Mouse (Mus musculus): ENCODE data around the gene Wnt2. TPM values are rescaled to one million over a fixed set of nuclear protein-coding genes. Genes with fewer than 3 reads are reported as not detected.

Wnt2 gene
- polyA plus RNA-seq, 1 experiment from 2014 or later, result 0.73 TPM

DNA sequence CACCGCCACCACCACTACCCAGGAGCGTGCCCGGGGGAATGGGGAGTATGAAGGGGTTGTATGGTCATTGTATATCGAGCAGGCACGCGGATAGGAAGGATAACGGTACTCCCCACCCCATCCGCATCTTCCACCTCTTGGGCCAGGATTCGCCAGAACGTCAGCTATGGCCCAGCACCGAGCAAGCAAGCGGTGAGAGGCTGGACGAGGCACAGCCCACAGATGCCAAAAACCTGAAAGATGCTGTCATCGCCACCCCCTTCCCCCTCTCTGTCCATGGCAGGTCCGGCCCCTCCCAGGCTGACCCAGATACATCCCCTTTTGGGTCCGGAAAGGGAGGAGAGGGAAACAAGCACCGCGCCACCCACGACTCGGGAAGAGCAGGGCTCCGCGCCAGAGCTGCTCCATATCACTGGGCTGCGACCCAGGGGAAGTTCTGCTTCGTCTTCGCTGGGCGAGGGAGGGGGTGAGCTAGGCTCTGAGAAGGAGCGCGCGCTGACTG lies 1.2 kb upstream of the Wnt2 start:
- H3K27ac ChIP-seq (ENCODE audit: low read depth, low read length), result no peak overlapping the region
- under 1% methylated on average over 29 of the region's 29 CpGs for WGBS
- ATAC-seq (ENCODE audit: low FRiP score, low TSS enrichment), result peak; percentile 70
- H3K9me3 ChIP-seq (ENCODE audit: control insufficient read depth, low read length), result no peaks in the 10 kb centered on the region
- peaks cover 28% of the 10 kb centered on the region for H3K27me3 ChIP-seq (ENCODE audit: control insufficient read depth, insufficient read depth, low read length)
- no peaks in the 10 kb centered on the region for H3K36me3 ChIP-seq (ENCODE audit: control insufficient read depth, insufficient read depth, low read length)
- peak overlapping the region; percentile 44 for H3K4me3 ChIP-seq (ENCODE audit: low read length)
- peak overlapping the region; percentile 85 for H3K4me2 ChIP-seq (replicated peaks; ENCODE audit: low read depth, low read length)
- H3K4me1 ChIP-seq (ENCODE audit: control insufficient read depth, insufficient read depth, low read length), result peaks cover 5% of the 10 kb centered on the region; the same call in 1 of the 2 replicates
- H3K9ac ChIP-seq (ENCODE audit: low read depth, low read length), result peak overlapping the region; percentile 37; the same call in 1 of the 2 replicates

DNA sequence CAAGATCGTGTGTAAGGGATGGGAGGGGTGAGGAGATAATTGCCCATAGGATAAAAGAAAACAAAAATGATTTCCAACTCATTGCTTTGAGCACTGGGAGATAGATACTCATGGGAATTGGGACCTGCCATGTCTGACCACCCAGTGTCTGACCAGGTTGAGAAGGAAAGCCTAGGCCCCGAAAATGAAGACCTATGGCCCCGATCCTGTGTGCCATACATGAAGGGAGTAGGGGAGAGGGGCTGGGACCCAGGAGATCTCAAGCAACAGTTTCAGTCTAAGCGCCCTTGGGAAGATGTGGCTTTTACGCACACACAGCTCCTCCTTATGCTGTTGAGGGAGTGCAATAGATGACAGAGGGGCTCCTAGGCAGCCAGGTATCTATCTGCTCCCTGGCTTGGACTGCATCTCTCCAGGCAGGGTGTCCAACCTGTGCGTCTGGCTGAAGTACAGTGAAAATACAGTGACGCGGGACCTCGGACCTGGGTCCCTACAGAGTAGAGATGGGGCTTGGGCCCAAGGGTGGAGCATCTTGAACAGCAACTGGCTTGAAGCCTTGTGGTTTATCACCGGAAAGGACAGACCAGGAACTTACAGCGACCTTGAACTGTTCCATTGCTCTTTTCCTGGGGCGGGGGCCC lies 603 bp upstream of the Wnt2 start:
- Histone ChIP-seq H3K27me3 (ENCODE audit: control insufficient read depth, insufficient read depth, low read length) (peaks cover 28% of the 10 kb centered on the region), H3K4me1 (ENCODE audit: control insufficient read depth, insufficient read depth, low read length) (peaks cover 5% of the 10 kb centered on the region; the same call in 1 of the 2 replicates), H3K9ac (ENCODE audit: low read depth, low read length) (no peak overlapping the region), H3K9me3 (ENCODE audit: control insufficient read depth, low read length) (no peaks in the 10 kb centered on the region), H3K36me3 (ENCODE audit: control insufficient read depth, insufficient read depth, low read length) (no peaks in the 10 kb centered on the region), H3K4me3 (ENCODE audit: low read length) (peak overlapping the region; percentile 44), H3K4me2 (replicated peaks; ENCODE audit: low read depth, low read length) (peak overlapping the region; percentile 85), H3K27ac (ENCODE audit: low read depth, low read length) (no peak overlapping the region)
- peak; percentile 20; the same call in 1 of the 2 replicates for ATAC-seq (ENCODE audit: low FRiP score, low TSS enrichment)
- WGBS, result 7% methylated on average over 12 of the region's 12 CpGs

DNA sequence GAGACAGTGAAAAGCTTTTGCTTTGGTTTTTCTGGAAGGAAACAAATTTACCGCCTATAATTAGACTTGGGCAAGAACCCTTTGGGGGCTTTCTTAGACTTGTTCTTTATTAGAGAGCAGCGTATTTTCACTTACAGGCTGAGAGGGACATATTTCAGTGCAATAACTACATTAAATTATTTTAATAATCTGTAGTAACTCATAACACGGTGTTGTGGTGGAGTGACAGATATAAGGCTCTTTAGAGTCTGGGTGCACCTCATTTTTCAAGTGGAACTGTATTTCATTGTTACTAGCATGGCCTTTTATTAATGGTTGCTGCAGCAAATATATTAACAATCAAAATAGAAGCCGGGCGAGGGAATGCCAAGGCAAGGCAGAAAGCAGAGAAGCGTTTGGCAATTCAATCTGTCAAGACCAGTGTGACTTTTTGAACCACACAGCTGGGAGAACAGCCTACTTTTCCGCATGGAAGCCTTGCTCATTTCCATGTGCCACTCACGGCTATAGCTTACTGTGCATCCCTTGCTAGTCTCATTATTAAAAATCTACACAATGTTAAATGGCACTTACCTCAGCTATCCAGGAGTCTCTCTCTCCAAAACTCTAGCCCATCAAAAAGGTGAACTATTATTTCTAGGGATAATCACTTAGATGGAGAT lies 6.1 kb downstream of the Wnt2 start:
- Histone ChIP-seq H3K27ac (ENCODE audit: low read depth, low read length) (no peak overlapping the region), H3K36me3 (ENCODE audit: control insufficient read depth, insufficient read depth, low read length) (no peaks in the 10 kb centered on the region), H3K27me3 (ENCODE audit: control insufficient read depth, insufficient read depth, low read length) (peaks cover 6% of the 10 kb centered on the region), H3K9me3 (ENCODE audit: control insufficient read depth, low read length) (no peaks in the 10 kb centered on the region), H3K4me3 (ENCODE audit: low read length) (no peak overlapping the region), H3K4me2 (replicated peaks; ENCODE audit: low read depth, low read length) (no peak overlapping the region), H3K9ac (ENCODE audit: low read depth, low read length) (no peak overlapping the region), H3K4me1 (ENCODE audit: control insufficient read depth, insufficient read depth, low read length) (no peaks in the 10 kb centered on the region)
- ATAC-seq (ENCODE audit: low FRiP score, low TSS enrichment), result no peak
- 55% methylated on average over 8 of the region's 8 CpGs for WGBS

DNA sequence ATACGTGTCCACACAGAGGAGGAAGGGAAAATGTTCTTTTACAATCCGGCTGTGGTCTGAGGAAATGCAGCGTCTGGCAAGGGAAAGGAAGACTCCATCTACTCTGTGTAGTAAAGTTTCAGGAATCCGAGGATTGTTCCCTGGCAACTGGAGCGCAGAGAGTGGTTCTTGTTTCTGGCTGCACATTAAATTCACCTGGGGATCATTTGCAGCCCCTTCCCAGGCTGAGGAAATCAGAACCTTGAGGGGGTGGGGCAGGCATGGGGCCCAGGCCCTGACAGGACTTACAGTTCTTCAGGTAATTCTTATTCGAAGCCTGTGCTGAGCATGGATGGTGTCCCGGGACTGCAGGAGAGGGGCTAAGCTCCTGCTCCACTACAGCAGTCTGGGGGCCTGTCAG lies 17.0 kb downstream of the Wnt2 start:
- no peaks in the 10 kb centered on the region for H3K9me3 ChIP-seq (ENCODE audit: control insufficient read depth, low read length)
- H3K4me2 ChIP-seq (replicated peaks; ENCODE audit: low read depth, low read length), result no peak overlapping the region
- H3K4me1 ChIP-seq (ENCODE audit: control insufficient read depth, insufficient read depth, low read length), result no peaks in the 10 kb centered on the region
- no peaks in the 10 kb centered on the region for H3K36me3 ChIP-seq (ENCODE audit: control insufficient read depth, insufficient read depth, low read length)
- no peak overlapping the region for H3K4me3 ChIP-seq (ENCODE audit: low read length)
- H3K9ac ChIP-seq (ENCODE audit: low read depth, low read length), result no peak overlapping the region
- H3K27ac ChIP-seq (ENCODE audit: low read depth, low read length), result no peak overlapping the region
- WGBS, result 55% methylated on average over 7 of the region's 7 CpGs
- ATAC-seq (ENCODE audit: low FRiP score, low TSS enrichment), result no peak
- no peaks in the 10 kb centered on the region for H3K27me3 ChIP-seq (ENCODE audit: control insufficient read depth, insufficient read depth, low read length)

DNA sequence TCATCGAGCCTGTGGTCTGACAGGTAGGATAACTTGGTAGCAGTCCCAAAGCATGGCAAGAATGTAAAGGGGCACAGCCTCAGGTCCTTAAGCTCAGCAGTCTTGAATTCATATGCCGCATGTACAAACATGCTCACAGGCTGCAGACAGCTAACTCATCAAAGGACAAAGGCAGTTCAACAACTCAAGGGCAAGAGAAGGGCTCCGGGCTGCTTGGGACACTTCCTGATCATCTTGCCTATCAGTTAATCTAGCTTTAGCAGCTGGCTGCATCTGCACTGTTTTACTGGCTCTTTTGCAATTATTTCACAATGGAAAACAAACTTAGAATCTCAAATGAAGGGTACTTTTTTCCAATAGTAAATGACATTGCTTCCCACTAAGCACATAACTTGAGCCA lies 23.0 kb downstream of the Wnt2 start:
- Histone ChIP-seq H3K4me3 (ENCODE audit: low read length) (no peak overlapping the region), H3K27ac (ENCODE audit: low read depth, low read length) (no peak overlapping the region), H3K4me1 (ENCODE audit: control insufficient read depth, insufficient read depth, low read length) (no peaks in the 10 kb centered on the region), H3K9me3 (ENCODE audit: control insufficient read depth, low read length) (no peaks in the 10 kb centered on the region), H3K4me2 (replicated peaks; ENCODE audit: low read depth, low read length) (no peak overlapping the region), H3K9ac (ENCODE audit: low read depth, low read length) (no peak overlapping the region), H3K36me3 (ENCODE audit: control insufficient read depth, insufficient read depth, low read length) (no peaks in the 10 kb centered on the region), H3K27me3 (ENCODE audit: control insufficient read depth, insufficient read depth, low read length) (no peaks in the 10 kb centered on the region)
- 49% methylated on average over 3 of the region's 3 CpGs for WGBS
- no peak for ATAC-seq (ENCODE audit: low FRiP score, low TSS enrichment)

DNA sequence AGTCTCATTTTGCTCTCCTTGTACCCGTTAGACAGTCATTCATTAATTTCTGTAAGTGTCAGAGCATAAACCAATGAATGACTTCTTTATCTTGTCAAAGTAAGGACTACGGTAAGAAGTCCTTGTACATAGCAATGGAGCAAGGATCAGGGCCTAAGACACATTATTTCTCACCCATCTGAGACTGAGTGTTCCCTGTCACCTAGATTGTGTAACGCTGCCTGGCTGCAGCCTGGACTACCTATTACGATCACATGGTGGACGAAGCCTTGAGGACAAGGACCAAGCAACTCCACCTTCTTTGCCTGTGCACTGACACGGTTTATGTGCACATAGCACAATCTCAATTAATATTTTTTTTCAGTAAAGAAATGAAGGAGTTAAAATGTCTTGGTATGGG lies 28.3 kb downstream of the Wnt2 start:
- no peak overlapping the region for H3K4me3 ChIP-seq (ENCODE audit: low read length)
- no peaks in the 10 kb centered on the region for H3K9me3 ChIP-seq (ENCODE audit: control insufficient read depth, low read length)
- no peaks in the 10 kb centered on the region for H3K4me1 ChIP-seq (ENCODE audit: control insufficient read depth, insufficient read depth, low read length)
- no peak overlapping the region for H3K9ac ChIP-seq (ENCODE audit: low read depth, low read length)
- H3K4me2 ChIP-seq (replicated peaks; ENCODE audit: low read depth, low read length), result no peak overlapping the region
- no peak for ATAC-seq (ENCODE audit: low FRiP score, low TSS enrichment)
- 95% methylated on average over 6 of the region's 6 CpGs for WGBS
- H3K36me3 ChIP-seq (ENCODE audit: control insufficient read depth, insufficient read depth, low read length), result no peaks in the 10 kb centered on the region
- H3K27me3 ChIP-seq (ENCODE audit: control insufficient read depth, insufficient read depth, low read length), result no peaks in the 10 kb centered on the region
- no peak overlapping the region for H3K27ac ChIP-seq (ENCODE audit: low read depth, low read length)

DNA sequence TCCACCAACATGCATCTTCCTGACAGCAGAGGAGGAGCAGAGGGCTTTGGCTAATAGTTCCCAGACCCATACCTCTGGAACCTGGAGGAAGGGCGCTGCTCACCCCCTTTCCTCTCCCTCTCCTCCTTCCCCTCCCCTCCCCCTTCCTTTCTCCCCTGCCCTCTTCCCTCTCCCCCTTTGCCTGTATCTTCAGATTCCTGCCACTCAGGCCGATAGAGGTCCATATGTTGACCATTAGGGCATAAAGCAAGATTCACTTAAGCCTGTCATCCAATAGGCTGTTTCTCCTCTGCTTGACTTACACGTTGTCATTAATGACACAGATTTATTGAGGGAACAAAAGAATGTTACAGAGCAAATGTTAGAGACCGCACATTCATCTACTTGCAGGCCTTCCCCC lies 31.9 kb downstream of the Wnt2 start:
- ATAC-seq (ENCODE audit: low FRiP score, low TSS enrichment), result no peak
- H3K27ac ChIP-seq (ENCODE audit: low read depth, low read length), result no peak overlapping the region
- H3K36me3 ChIP-seq (ENCODE audit: control insufficient read depth, insufficient read depth, low read length), result no peaks in the 10 kb centered on the region
- H3K4me2 ChIP-seq (replicated peaks; ENCODE audit: low read depth, low read length), result no peak overlapping the region
- H3K9ac ChIP-seq (ENCODE audit: low read depth, low read length), result no peak overlapping the region
- no peak overlapping the region for H3K4me3 ChIP-seq (ENCODE audit: low read length)
- no peaks in the 10 kb centered on the region for H3K4me1 ChIP-seq (ENCODE audit: control insufficient read depth, insufficient read depth, low read length)
- no peaks in the 10 kb centered on the region for H3K27me3 ChIP-seq (ENCODE audit: control insufficient read depth, insufficient read depth, low read length)
- no peaks in the 10 kb centered on the region for H3K9me3 ChIP-seq (ENCODE audit: control insufficient read depth, low read length)
- 45% methylated on average over 4 of the region's 4 CpGs for WGBS

DNA sequence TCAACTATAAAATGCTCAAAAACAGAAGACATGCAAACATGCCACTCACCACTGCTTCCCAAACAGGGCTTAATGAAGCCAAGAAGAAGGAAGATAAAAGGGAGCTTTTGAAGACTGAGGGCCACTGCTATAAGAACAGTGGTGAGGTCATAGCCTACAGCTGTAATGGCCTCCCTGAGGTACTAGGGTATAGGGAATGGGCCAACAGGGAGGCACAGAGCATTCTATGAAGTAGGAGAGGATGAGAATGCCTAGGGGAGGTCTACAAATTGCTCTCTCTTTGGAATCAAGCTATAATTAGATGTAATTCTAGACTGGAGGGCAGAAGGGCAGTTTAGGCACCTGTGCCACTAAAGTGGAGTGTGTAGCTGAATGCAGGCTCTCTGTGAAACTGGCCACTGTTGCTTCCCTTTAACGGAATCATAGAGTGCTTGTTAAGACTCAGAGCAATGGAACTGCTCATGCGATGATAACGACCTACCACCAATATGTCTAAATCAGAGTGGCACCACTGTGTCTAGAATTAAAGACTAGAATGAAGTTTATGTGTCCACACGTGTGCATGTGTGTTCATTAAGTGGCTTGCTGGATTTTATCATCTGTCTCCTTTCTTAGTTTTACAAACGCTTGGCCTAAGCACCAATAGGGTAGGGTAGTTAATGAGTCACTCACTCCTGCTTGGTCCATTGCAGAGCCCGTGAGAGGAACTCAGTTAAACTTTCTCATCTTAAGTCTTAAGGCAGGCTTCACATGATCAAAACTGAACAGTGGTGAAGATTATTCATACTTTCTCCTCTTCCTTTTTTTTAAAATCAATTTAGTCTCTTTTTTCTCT lies 35.2 kb downstream of the Wnt2 start:
- no peak overlapping the region for H3K27ac ChIP-seq (ENCODE audit: low read depth, low read length)
- no peaks in the 10 kb centered on the region for H3K4me1 ChIP-seq (ENCODE audit: control insufficient read depth, insufficient read depth, low read length)
- H3K9ac ChIP-seq (ENCODE audit: low read depth, low read length), result no peak overlapping the region
- H3K36me3 ChIP-seq (ENCODE audit: control insufficient read depth, insufficient read depth, low read length), result no peaks in the 10 kb centered on the region
- H3K27me3 ChIP-seq (ENCODE audit: control insufficient read depth, insufficient read depth, low read length), result no peaks in the 10 kb centered on the region
- H3K9me3 ChIP-seq (ENCODE audit: control insufficient read depth, low read length), result no peaks in the 10 kb centered on the region
- no peak overlapping the region for H3K4me3 ChIP-seq (ENCODE audit: low read length)
- WGBS, result 69% methylated on average over 6 of the region's 6 CpGs
- peak; percentile 16; the same call in 1 of the 2 replicates for ATAC-seq (ENCODE audit: low FRiP score, low TSS enrichment)
- H3K4me2 ChIP-seq (replicated peaks; ENCODE audit: low read depth, low read length), result no peak overlapping the region
